Mouse (Mus musculus) cortical plate, adult 2 months (tissue): ENCODE results near the gene Nr2c2. TPM values are rescaled to one million over a fixed set of nuclear protein-coding genes. Genes with fewer than 3 reads are reported as not detected.
A peak's percentile ranks its signal among the peaks of the same experiment; 100 is the strongest.

Experiments used
- H3K27ac ChIP-seq: fragments of 200-500 bp; 2 replicates; pipeline ENCODE4 v1.5.1; 2012; ENCODE audit warnings: low read length, control low read depth, inconsistent platforms; ENCODE audit not compliant: insufficient read depth
- H3K4me1 ChIP-seq: fragments of 200-500 bp; 2 replicates; pipeline ENCODE4 v1.6.1; 2011; ENCODE audit warnings: low read length; ENCODE audit not compliant: control insufficient read depth, insufficient read depth
- H3K4me3 ChIP-seq: fragments of 200-500 bp; 2 replicates; pipeline ENCODE4 v1.5.1; 2011; ENCODE audit warnings: mild to moderate bottlenecking, low read length, control low read depth; ENCODE audit not compliant: insufficient read depth
- CTCF ChIP-seq: fragments of 200-500 bp; IDR thresholded peaks from 2 replicates; pipeline ENCODE4 v1.5.1; 2011; ENCODE audit warnings: mild to moderate bottlenecking, control low read depth, low read length; ENCODE audit not compliant: insufficient read depth; ENCODE audit errors: extremely low read depth
- POLR2A ChIP-seq: fragments of 200-500 bp; IDR thresholded peaks from 2 replicates; pipeline ENCODE4 v1.6.1; 2011; ENCODE audit warnings: mild to moderate bottlenecking, low read length, control low read depth; ENCODE audit not compliant: insufficient read depth; ENCODE audit errors: extremely low read depth
- polyA plus RNA-seq: library from polyadenylated mRNA; depleted of rRNA; stranded (reverse); fragments of >200 nt; gene quantifications from 2 replicates; pipeline ENCODE4 v1.2.3, GENCODE M21; 2012

Nr2c2 gene
- polyA plus RNA-seq, 1 experiment, result 41.8 TPM

GRCm38 (mm10) chr6:92100679-92101360 lies 9.6 kb downstream of the Nr2c2 start:
- H3K27ac ChIP-seq, result no peak overlapping the region
- TF ChIP-seq POLR2A, result no peak
- TF ChIP-seq CTCF, result no peak
- H3K4me3 ChIP-seq, result no peak overlapping the region

GRCm38 (mm10) chr6:92124547-92124946 lies 33.4 kb downstream of the Nr2c2 start:
- Histone ChIP-seq H3K4me1 (peaks cover 2% of the 10 kb centered on the region; the same call in 1 of the 2 replicates), H3K4me3 (no peak overlapping the region), H3K27ac (peak overlapping the region; percentile 59)
- no peak for TF ChIP-seq CTCF
- no peak for TF ChIP-seq POLR2A

More at GRCm38 (mm10) chr6:92100679-92101360, 9.6 kb downstream of the Nr2c2 start:
- H3K4me1 ChIP-seq, result peaks cover 1% of the 10 kb centered on the region; the same call in 1 of the 2 replicates

DNA sequence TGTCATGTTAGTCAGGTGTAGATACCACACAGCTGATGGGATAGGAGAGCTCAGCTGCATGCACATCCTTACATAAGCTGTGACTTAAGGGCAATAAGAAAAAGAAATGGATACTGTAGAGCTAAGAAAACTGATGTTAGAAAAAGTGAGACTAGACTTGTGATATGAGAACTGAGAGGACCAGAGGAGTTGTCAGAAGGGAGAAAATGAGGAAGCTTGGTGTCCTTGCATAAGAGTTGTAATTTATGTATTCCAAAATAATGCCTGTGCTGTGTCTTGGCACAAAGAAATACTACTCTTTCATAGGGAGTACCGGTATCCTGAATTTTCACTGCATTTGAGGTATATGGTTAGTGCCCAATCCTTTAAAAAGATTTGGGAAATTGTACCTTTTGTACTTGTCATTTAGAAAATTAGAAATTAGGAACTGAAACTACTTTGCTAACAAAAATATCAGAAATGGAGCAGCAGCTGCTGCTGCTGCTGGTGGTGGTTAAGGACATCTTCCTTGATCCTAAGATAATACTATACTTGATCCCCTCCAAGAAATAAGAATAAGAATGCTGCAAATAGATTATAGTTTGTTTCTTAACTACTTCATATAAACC lies 35.8 kb downstream of the Nr2c2 start:
- no peak overlapping the region for H3K4me3 ChIP-seq
- no peak overlapping the region for H3K27ac ChIP-seq
- peaks cover 6% of the 10 kb centered on the region; the same call in 1 of the 2 replicates for H3K4me1 ChIP-seq
- no peak for TF ChIP-seq POLR2A
- no peak for TF ChIP-seq CTCF

DNA sequence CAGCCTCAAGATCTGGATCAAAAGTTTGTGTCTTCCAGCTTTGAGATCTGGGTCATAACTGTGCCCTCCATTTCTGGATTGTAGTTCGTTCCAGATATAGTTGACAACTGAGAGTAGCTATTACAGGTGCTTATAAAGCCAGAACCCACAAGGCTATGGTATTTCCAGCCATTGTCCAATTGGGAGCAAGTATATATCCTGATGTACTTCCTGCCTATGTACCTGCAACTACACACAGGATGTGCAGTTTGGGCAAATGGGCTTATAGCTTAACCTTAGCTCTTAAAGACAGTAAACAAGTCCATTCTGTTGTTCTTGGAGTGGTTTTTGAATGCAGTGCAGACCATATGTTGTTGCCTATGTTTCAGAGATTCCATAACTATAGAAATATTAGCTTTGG lies 40.3 kb downstream of the Nr2c2 start:
- TF ChIP-seq POLR2A (no peak), CTCF (no peak)
- H3K4me1 ChIP-seq, result peaks cover 12% of the 10 kb centered on the region
- H3K4me3 ChIP-seq, result no peak overlapping the region
- H3K27ac ChIP-seq, result peak overlapping the region; percentile 17; the same call in 1 of the 2 replicates

DNA sequence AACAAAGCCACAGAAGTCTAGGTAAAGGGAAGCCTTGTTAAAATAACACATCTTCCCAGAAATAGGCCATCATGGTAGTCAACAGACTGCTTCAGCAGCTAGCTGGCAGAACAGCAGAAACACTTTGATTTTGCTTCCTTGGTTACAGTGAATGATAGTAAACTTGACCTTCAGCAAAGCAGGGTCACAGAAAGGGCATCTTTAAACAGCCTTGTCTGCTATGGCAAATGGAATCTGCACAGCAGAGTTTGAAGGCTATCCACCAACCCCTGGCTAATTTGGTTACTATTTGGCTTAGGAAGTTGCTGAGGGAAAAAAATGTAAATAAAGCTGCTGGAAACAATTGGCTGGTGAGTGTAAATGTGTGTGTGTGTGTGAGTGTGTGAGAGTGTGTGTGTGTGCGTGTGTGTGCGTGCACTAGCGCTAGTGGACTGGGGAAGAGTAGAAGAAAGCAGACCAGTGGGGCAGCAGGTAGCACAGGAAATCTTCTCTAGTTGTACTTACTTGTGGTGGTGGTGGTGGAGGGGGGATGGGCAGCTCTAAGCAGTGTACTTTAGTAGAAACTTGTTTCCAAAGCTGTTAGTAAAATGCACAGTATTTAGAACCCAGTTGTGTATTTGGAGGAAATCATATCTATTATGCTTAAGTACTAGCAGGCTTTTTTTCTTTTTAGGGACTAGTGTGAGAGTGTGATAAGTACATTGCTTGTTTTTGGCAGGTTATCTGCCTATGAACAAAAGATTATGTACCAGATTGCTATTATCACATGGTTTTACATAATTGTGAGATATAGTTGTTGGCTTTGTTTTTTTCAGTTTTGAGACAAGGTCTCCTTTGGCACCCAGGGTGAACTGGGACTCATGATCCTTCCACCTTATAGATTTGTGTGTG lies 41.1 kb downstream of the Nr2c2 start:
- TF ChIP-seq POLR2A (no peak), CTCF (no peak)
- Histone ChIP-seq H3K4me1 (peaks cover 12% of the 10 kb centered on the region), H3K27ac (no peak overlapping the region; the same call in 1 of the 2 replicates), H3K4me3 (no peak overlapping the region)

DNA sequence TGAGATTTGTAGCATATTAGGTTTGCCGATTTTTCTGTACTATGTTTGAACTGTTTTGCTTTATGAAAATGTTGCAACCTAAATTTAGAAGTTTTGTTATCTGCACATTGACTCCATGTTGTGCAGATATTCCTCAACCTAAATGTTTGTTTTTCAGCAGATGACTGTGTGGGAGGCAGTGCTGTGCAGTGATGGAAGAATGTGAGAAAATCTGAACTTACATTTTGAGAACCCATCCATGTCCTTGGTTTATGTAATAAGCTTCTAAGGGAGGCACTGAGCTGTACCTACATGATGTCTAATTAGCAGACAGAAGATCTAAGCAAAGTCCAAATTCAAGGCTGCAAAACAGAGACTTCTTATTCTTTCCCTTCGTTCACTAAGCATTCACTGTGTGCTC lies 42.4 kb downstream of the Nr2c2 start:
- Histone ChIP-seq H3K27ac (peak overlapping the region; percentile 81), H3K4me3 (no peak overlapping the region), H3K4me1 (peaks cover 12% of the 10 kb centered on the region)
- TF ChIP-seq CTCF, result no peak
- TF ChIP-seq POLR2A, result no peak

- H3K27ac ChIP-seq, result no peak overlapping the region
- peaks cover 10% of the 10 kb centered on the region for H3K4me1 ChIP-seq
- no peak for TF ChIP-seq POLR2A
- TF ChIP-seq CTCF, result no peak
- H3K4me3 ChIP-seq, result no peak overlapping the region
Observed at GRCm38 (mm10) chr6:92136356-92136755, 45.2 kb downstream of the Nr2c2 start.

GRCm38 (mm10) chr6:92145881-92146280 lies 54.7 kb downstream of the Nr2c2 start:
- TF ChIP-seq CTCF (no peak), POLR2A (no peak)
- Histone ChIP-seq H3K27ac (no peak overlapping the region), H3K4me1 (no peaks in the 10 kb centered on the region), H3K4me3 (no peak overlapping the region)

GRCm38 (mm10) chr6:92153774-92154173 lies 62.6 kb downstream of the Nr2c2 start:
- no peak overlapping the region for H3K27ac ChIP-seq
- no peaks in the 10 kb centered on the region for H3K4me1 ChIP-seq
- H3K4me3 ChIP-seq, result no peak overlapping the region
- TF ChIP-seq CTCF (no peak), POLR2A (no peak)
